Comparison of ENCODE assay signal across 8 mouse cellular contexts in the genomic region with DNA sequence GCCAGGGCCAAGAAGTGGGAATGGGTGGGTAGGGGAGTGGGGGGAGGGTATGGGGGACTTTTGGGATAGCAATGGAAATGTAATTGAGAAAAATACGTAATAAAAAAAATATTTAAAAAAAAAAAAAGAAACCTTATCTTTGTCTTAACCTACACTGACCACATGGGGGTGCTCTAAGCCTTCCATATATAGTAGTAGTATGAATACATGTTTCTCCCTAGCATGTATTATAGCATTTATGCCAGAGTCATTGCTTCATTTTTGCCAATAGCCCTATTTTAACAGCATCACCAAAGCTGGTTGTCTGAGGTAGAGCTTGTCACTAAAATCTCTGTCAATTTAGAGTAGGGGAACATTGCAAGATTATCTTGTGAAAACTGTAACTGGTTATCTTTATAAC. TPM values are rescaled to one million over a fixed set of nuclear protein-coding genes. Genes with fewer than 3 reads are reported as not detected.
DNase-seq lines count a peak whose midpoint lies in the region.

No protein-coding gene starts in this region.

- peak; percentile 37 for DNase-seq in adrenal gland, postnatal 14 days
- DNase-seq in adrenal gland, adult 18-20 months (ENCODE audit: low spot score in 2 of 2), result no peak
- peak; percentile 44 to 46 for DNase-seq in left cerebral cortex, postnatal 14 days (ENCODE audit: low spot score in 2 of 2)
- no peak for DNase-seq in left cerebral cortex, adult 11 months (ENCODE audit: low spot score)
- DNase-seq in adipocyte (ENCODE audit: low spot score), result peak; percentile 64
- DNase-seq in lung, postnatal 36 days, result peak; percentile 38
- DNase-seq in ovary, postnatal 14 days (ENCODE audit: low spot score), result no peak
- no peak for DNase-seq in thymus, postnatal 10 days (ENCODE audit: low spot score in 2 of 2)

- intact Hi-C loops in left cerebral cortex, postnatal 14 days (cut with DNase I), result loop anchor here (5.0 kb wide), 1 partner anchor 1108 kb away; no protein-coding TSS in a partner anchor

RNA-seq across cellular contexts. Expression of a gene that starts 19.3 kb away (rescaled TPM):
- 17.2 and 20.5 TPM in 2 replicates for total RNA-seq in adrenal gland, postnatal 14 days (2021)
- total RNA-seq in adrenal gland, adult 18-20 months (2021), result 10 to 100 TPM; 21.4 TPM
- total RNA-seq in left cerebral cortex, postnatal 14 days (2021), result 10 to 100 TPM; 20.7 to 22.4 TPM

RNA-seq across cellular contexts. Expression of a gene that starts 36.3 kb away (rescaled TPM):
- 103 and 112 TPM in 2 replicates for total RNA-seq in adrenal gland, postnatal 14 days (2021)
- total RNA-seq in adrenal gland, adult 18-20 months (2021), result 100 to 1,000 TPM in 1 of 2 experiments, 10 to 100 TPM in 1; 99.6 to 116 TPM
- 10 to 100 TPM; 57.6 to 60.0 TPM for total RNA-seq in left cerebral cortex, postnatal 14 days (2021)

RNA-seq across cellular contexts. Expression of a gene that starts 36.3 kb away (rescaled TPM):
- 61.6 and 62.5 TPM in 2 replicates for total RNA-seq in adrenal gland, postnatal 14 days (2021)
- total RNA-seq in adrenal gland, adult 18-20 months (2021), result 10 to 100 TPM; 49.3 to 66.4 TPM
- 10 to 100 TPM; 30.4 to 36.4 TPM for total RNA-seq in left cerebral cortex, postnatal 14 days (2021)

Comparison
In these comparisons a context has a peak if more than half of its experiments do, and no peak if none do; other contexts are left out.
1. DNase-seq: peak in adrenal gland, postnatal 14 days (single experiment), left cerebral cortex, postnatal 14 days (2 of 2), adipocyte (single experiment) and lung, postnatal 36 days (single experiment); none in adrenal gland, adult 18-20 months (0 of 2), left cerebral cortex, adult 11 months (single experiment), ovary, postnatal 14 days (single experiment) and thymus, postnatal 10 days (0 of 2).